12 mouse cellular contexts compared by ENCODE assay signal in genomic region chr1:129595447-129595846, GRCm38 (mm10).
"Had no signal": no experiment of that assay in that cellular context is flagged by ENCODE, and none has a peak within 500 bp of the region (broad histone marks: within the 10 kb centered on the region; RNA-seq: fewer than 3 reads in every experiment).

No protein-coding gene starts in this region.

- H3K4me3 ChIP-seq: left cerebral cortex, adult 2 months; limb, embryonic 10.5 days; liver, embryonic 15.5 days; midbrain, embryonic 13.5 days; stomach, embryonic 15.5 days had no signal

- H3K4me1 ChIP-seq: limb, embryonic 10.5 days; liver, embryonic 15.5 days; midbrain, embryonic 13.5 days; stomach, embryonic 15.5 days had no signal

- H3K9me3 ChIP-seq: limb, embryonic 10.5 days; liver, embryonic 15.5 days; midbrain, embryonic 13.5 days; stomach, embryonic 15.5 days had no signal

- ATAC-seq: intestine, embryonic 16.5 days; lung, postnatal 0 days; midbrain, embryonic 13.5 days had no signal

- H3K4me2 ChIP-seq: liver, embryonic 11.5 days; liver, embryonic 15.5 days; midbrain, embryonic 13.5 days; stomach, embryonic 15.5 days had no signal

- H3K9ac ChIP-seq: liver, embryonic 15.5 days; midbrain, embryonic 13.5 days; stomach, embryonic 15.5 days had no signal

- H3K27ac ChIP-seq: left cerebral cortex, adult 2 months; limb, embryonic 10.5 days; liver, embryonic 15.5 days; midbrain, embryonic 13.5 days; stomach, embryonic 15.5 days had no signal

- DNase-seq: lung, adult 2 months; lung, postnatal 36 days; right cerebral cortex, postnatal 14 days; thymus, postnatal 4 days had no signal

- H3K36me3 ChIP-seq: limb, embryonic 10.5 days; liver, embryonic 15.5 days; midbrain, embryonic 13.5 days; stomach, embryonic 15.5 days had no signal

- H3K27me3 ChIP-seq: liver, embryonic 15.5 days; midbrain, embryonic 13.5 days; stomach, embryonic 15.5 days had no signal
